Mouse (Mus musculus): Measurements from ENCODE around the gene Phkg1. TPM values are rescaled to one million over a fixed set of nuclear protein-coding genes. Genes with fewer than 3 reads are reported as not detected.
"Not testable (repeated sequence)": the region's sequence is repeated elsewhere in the genome, so short reads cannot be mapped to it uniquely, and the experiment has no call there.

The Phkg1 gene
- total RNA-seq (2021) = 10 to 100 TPM in 1 of 2 experiments, 1 to 10 TPM in 1; 8.5 to 15.3 TPM
- long read RNA-seq, experiment 1, transcript Phkg1-201 (10 exons, 2,374 nt) = major isoform, 7 of 10 reads
- long read RNA-seq, experiment 1, partial matches to known transcripts = 2 of 10 reads
- long read RNA-seq, experiment 1, other reads (novel, unspliced or antisense) = 1 of 10 reads
- long read RNA-seq, experiment 2, transcript Phkg1-201 (10 exons, 2,374 nt) = major isoform, 5 of 9 reads
- long read RNA-seq, experiment 2, partial matches to known transcripts = 0 of 9 reads
- long read RNA-seq, experiment 2, other reads (novel, unspliced or antisense) = 4 of 9 reads

DNA sequence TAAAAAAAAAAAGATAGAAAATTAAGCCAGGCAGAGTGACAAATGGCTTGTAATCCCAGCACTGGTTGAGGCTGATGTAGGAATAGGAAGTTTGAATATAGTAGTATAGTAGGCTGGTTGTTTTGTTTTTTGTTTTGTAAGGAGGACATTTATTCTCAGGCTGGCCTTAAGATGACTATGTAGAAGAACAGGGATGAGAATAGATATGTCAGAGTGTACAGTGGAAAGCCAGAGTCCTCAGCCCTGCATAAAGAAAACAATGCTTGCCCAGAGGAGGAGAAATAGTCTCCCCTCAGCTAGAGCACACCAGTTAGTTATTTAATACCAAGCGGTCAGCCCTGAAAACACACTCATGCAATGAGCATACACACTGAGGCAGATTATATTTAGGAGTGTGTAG lies at the start of gene Phkg1:
TSS of gene Phkg1 (minus strand) at position 101 of the 400 bp plus-strand sequence.
- intact Hi-C loops (cut with DNase I) = no loop called here
- no peak for DNase-seq

DNA sequence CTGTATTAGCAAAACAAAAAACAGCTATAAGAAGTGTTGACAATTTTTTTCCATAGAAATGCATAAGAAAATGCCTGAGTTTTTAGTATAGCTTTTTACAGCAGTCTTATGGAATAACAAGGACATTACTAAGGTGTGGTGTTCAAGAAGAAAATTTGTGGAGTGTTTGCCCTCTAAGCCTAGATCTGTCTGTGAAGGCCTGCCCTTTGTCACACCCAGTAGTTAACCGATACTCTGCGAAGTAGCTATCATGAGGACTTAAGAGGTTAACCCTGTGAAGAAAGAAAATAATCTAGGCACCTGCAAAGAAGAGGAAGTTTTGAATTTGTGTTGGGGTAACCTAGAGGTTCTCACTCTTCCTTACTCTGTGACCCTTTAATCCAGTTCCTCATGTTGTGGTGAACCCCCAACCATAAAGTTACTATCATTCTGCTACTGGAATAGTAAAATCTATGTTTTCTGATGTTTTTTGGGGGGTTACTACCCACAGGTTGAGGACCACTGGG lies 49.2 kb upstream of the Phkg1 start:
- no peak for DNase-seq
- intact Hi-C loops (cut with DNase I) = no loop called here

DNA sequence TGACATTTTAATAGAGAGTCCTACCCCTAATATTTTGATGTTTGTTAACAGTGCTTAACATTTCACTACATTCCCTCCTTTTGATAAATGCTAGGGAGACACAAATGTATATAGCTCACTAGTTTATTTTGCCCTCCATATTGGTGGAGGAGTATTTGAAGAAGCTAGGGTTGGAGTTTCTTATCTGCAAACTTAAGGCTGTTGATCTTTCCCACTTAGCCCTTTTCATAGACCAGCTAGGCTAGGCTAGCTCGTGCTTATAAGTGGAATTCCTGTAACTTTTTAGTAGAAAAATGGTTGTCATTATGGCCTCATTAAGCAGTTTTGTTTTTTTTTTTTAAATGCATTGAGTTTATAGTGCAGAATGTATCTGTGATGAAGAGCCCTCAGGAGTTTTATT lies 45.1 kb upstream of the Phkg1 start:
- intact Hi-C loops (cut with DNase I) = no loop called here

DNA sequence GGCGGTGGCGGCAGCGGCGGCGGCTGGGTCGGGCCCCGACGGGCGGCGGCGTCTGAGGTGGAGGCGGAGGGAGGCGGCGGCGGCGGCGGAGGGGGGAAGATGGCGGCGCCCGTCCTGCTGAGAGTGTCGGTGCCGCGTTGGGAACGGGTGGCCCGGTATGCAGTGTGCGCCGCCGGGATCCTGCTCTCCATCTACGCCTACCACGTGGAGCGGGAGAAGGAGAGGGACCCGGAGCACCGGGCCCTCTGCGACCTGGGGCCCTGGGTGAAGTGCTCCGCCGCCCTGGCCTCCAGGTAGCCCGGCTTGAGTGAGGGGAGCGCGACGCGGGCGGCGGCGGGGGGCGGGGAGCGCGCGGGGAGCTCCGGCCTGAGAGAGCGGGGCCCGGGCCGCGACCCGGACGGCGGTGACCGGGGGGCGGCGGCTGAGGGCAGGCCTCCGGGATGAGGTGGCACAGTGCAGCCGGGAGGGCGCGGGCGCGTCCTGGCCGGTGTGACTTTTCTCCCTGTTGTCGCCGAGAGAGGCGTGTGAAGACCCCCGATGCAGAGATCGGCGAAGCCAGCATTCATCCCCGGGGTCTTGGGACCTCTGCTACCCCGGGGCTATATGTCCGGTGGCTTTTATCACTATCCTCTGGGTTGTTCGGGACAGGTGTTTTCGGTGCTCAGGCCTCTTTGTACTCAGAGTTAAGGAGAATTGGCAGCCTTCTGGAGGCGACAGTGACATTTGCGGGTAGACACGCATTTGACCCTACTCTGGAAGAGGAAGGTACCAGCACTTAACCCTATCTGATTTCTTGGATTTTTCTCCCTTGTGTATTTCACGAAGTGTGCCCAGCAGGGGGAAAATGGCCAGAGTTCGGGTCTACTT lies 44.0 kb upstream of the Phkg1 start:
- DNase-seq = peak; percentile 37 to 56
- intact Hi-C loops (cut with DNase I) = not testable (repeated sequence)

More for the DNA sequence above, 45.1 kb upstream of the Phkg1 start:
- DNase-seq = no peak

DNA sequence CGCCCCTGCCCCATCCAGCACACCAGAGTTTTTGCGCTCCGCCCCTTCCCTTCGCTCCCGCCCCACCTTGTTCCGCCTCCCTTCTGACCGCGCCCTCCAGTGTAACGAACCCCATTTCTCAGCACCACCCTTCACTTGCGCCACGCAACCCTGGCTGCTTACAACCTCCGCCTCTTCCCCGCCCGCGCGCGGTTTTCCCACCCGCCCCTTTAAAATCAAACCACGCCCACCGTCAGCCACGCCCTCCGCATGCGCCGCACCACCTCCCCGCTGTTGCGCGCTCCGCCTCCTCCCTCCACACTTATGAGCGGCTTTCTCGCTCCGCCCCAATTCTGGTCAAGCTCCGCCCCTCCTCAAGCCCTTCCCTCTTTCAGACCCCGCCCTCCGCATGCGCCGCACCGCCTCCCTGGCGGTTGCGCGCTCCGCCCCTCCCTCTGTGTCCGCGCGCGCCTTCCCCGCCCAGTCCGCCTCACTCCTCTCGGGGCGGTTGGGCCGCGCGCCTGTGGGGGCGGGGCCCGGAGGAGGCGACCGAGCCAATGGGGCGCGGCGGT lies 43.2 kb upstream of the Phkg1 start, which contains the start of gene Vkorc1l1:
TSS of gene Vkorc1l1 (plus strand) at position 476 of the 551 bp plus-strand sequence.
- intact Hi-C loops (cut with DNase I) = no loop called here
- DNase-seq = peak; percentile 99

DNA sequence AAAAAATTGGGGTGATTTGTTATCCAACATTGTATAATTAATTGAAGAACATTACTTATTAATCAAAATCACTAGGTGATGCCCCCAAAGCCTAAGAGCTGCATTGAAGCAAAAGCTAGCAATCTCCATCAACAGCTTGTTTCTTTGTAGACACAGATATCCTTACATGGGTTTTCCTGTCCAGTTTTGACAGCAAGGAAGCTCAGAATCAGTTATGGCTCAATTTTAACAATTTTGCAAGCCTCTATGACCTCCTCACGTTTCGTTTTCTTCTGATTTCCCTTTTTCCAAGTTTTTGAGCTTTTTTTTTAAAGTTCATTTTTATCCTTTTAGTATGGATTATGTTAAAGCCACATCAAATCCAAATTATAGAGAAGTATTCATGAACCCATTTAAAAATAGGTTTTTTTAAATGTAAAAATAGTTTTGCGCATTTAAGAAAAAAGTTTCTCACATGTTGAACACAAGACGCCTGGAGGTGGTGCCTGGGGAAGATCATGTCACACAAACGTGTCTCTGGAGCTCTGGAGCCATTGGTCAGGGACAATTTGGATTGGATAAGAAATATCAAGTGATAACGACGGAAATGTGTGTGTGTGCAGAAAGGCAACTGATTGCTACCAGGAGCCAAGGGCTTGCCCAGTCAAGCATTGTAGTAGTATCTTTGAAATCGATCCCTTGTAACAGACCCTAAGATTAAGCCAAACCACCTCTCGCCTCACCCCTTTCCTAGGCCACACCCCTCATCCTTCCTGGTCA lies 42.6 kb upstream of the Phkg1 start:
- DNase-seq = no peak
- intact Hi-C loops (cut with DNase I) = no loop called here

DNA sequence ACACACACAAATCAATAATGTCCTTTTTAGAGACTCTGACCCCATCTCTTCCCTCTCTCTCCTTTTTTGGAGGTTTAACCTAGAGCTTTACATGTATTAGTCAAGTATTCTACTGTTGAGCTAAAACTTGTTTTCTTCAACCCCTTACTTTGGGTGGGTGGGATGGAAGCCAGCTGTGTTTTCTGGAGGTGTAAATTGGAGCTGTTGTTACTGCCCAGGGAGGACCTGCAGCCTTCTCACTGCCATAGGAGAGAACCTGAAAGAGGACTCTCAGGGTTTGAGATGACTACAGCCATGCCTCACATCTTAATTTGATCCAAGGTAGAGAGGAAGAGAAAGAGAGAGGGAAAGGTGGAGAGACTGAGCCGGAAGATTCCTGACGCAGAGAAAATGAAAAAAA lies 41.9 kb upstream of the Phkg1 start:
- intact Hi-C loops (cut with DNase I) = no loop called here
- DNase-seq = no peak

DNA sequence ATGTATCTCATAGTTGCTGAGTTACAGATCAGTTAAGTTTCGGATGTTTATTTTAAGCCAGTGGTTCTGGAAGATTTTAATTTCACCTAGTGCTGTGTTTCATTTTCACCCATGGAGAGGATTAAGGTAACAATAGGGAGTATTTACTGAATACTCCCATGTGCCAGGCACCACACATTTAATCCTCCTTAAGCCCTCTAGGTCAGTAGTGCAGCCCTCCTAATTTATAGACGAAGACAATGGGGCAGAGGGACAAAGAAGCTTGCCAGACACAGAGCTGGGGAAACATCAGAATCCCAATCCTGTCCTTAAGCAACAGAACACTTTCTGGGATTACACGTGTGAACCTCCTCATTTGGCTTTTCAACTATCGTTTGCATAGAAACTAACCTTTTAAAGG lies 38.6 kb upstream of the Phkg1 start:
- intact Hi-C loops (cut with DNase I) = no loop called here
- no peak for DNase-seq

DNA sequence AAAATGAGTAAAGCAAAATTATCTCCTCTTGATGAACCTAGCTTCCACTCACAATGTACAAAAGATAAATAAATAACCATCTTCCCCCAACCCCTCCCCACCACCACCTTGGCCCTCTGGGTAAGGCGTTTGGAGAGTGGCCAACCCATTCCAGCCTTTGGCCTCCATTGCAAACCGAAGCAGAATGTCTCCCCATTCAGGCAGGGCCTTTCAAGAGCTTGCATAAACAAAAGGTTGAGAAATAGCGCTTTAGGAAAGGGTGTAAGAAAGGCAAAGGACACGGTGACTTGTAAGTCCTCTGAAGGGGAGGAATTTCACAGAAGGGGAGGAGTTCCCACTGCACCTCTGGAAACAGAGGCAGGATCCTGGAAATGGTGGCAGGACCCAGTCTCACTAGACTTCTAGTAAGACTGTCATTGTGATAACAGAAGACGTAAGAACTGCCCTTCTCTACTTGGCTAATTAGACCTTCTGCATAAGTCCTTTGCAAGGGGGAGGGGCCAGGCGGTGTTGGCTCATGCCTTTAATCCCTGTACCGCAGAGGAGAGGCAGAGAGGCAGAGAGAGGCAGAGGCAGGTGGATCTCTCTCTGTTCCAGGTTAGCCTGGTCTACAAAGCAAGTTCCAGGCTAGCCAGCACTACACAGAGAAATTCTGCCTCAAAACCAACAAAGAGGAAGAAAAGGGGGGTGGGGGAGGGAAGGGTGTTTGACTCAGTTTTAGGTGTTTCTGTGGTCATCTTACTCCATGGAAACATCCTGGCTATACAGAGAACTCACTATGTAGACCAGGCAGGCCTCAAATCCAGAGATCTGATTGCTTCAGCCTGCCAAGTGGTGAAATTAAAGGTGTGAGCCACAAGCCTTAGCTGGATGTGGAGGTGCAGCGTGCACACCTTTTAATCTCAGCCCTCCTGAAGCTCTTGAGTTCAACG lies 31.8 kb upstream of the Phkg1 start:
- intact Hi-C loops (cut with DNase I) = no loop called here
- DNase-seq = no peak

DNA sequence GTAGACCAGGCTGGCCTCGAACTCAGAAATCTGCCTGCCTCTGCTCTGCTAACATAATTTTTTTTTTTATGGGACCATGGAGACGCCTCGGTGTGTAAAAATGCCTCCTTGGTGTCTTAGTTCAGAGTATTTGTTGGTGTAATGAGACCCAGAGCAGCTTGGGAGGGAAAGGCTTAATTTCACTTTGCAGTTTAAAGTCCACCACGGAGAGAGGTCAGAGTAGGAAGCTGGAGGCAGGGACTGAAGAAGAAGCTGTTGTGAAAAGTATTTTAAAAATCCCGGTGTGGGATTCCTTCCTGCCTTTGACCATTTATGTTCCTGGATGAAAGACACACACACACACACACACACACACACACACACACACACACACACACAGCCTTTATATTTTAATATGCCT lies 27.6 kb upstream of the Phkg1 start:
- no peak for DNase-seq
- intact Hi-C loops (cut with DNase I) = no loop called here

DNA sequence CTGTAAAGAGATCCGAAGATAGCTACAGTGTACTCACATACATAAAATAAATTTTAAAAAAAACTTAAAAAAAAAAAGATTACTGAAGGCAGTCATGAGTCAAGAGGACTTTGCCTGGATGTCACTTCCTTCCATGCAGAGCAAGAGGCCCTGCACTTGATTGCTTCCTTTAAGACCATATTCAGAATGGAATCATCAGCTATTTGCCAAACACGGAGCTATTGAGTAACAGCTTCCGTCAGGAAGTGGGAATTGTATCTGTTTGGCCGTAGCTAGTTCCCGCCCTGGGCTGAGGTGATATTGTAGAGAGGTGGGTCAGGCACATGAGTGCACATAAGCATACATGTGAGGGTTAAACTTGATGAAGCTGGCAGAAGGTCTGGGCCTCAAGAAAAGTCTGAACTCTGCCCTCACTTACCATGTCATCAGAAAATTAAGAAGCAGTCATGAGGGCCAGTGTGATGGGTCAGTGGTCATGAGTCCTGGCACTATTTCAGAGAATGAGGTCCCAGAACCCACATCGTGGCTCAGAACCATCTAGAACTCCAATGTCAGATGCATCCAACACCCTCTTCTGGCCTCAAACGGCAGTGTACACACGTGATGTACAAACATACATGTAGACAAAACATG lies 26.6 kb upstream of the Phkg1 start:
- intact Hi-C loops (cut with DNase I) = no loop called here
- DNase-seq = no peak

DNA sequence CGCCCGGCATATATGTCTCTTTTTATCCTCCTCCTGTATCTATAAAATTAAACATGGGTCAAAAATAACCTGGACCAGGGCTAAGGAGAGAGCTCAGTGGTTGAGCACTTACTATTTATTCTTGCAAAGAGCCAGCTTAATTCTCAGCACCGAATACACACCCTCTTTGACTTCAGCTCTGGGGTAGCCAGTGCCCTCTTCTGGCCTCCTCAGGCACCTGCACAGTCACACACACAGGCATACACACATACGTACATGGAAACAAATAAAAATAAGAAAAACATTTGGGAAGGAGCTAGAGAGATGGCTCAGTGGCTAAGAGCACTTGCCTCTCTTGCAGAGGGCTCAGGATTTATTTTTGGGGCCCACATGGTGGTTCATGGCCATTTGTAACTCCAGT lies 23.6 kb upstream of the Phkg1 start:
- intact Hi-C loops (cut with DNase I) = no loop called here

DNA sequence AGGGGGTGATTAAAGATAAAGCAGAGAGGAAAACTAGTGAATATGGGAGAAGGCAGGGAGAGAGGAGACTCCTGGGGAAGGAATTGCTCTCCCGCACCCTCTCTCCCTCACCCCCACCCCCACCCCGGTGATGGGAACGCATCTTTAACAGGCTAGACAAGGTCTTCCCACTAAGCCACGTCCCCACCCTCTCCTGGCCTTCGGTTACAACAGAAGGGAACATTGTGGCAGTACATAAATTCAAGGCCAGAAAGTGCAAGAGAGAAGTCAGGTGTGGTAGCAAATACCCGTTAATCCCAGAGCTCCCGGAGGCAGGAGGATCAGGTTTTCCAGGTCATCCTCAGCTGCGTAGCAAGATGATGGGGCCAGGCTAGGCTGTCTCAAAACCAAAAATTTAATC lies 21.0 kb upstream of the Phkg1 start:
- intact Hi-C loops (cut with DNase I) = loop anchor here (10.0 kb wide), 1 partner anchor 245 kb away; no protein-coding TSS in a partner anchor
- DNase-seq = no peak

More for the DNA sequence above, 23.6 kb upstream of the Phkg1 start:
- no peak for DNase-seq

DNA sequence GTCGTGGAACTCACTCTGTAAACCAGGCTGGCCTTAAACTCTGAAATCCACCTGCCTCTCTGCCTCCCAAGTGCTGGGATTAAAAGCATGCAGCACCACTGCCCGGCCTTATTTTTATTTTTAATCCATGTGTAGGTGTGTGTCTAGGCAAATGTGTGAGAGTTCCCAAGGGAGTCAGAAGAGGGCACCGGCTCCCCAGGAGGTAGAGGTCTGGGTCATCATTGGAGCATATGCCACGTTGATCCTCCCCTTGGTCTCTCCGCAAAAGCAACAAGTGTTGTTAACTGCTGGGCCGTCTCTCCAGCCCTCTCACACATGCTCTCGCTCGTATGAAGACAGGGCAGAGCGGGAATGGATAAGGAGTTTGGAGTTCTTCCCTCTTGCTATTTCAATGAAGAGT lies 20.4 kb upstream of the Phkg1 start:
- intact Hi-C loops (cut with DNase I) = loop anchor here (10.0 kb wide), 1 partner anchor 246 kb away; no protein-coding TSS in a partner anchor
- DNase-seq = no peak

DNA sequence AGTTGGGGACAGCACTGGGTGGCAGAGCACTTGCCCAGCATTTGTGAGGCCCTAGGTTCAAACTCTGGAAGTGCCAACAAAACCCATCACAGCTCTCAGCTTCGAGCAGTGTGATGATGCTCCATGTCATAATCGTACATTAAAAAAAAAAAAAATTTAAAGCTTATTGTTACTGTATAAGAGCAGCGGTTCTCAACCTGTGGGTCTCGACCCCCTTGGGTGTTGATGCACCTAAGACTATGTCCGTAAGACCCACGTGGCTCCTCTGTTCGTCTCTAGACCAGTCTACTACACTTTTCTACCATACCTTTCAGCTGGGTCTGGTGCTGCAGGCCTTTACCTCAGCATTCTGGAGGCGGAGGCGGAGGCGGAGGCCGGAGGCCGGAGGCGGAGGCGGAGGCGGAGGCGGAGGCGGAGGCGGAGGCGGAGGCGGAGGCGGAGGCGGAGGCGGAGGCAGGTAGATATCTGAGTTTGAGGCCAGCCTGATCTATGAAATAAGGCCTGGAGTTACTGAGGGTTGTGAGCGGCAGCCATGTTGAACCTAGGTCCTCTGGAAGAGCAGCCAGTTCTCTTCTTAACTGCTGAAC lies 19.8 kb upstream of the Phkg1 start:
- DNase-seq = no peak
- intact Hi-C loops (cut with DNase I) = loop anchor here (10.0 kb wide), 1 partner anchor 247 kb away; no protein-coding TSS in a partner anchor

DNA sequence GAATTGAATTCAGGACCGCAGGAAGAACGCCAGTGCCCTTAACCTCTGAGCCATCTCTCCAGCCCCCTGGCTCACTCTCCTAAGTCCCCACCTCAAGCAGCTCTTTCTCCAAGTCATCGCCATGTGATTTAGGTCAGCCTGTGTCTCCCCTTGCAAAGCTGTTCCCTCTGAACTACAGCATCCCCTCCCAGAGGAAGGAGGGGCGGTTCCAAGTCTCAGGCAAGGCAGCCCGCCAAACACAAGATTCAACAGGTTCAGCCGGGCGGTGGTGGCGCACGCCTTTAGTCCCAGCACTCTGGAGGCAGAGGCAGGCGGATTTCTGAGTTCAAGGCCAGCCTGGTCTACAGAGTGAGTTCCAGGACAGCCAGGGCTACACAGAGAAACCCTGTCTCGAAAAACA lies 17.1 kb upstream of the Phkg1 start:
- intact Hi-C loops (cut with DNase I) = loop anchor here (10.0 kb wide), 1 partner anchor 249 kb away; no protein-coding TSS in a partner anchor
- not testable (repeated sequence) for DNase-seq

DNA sequence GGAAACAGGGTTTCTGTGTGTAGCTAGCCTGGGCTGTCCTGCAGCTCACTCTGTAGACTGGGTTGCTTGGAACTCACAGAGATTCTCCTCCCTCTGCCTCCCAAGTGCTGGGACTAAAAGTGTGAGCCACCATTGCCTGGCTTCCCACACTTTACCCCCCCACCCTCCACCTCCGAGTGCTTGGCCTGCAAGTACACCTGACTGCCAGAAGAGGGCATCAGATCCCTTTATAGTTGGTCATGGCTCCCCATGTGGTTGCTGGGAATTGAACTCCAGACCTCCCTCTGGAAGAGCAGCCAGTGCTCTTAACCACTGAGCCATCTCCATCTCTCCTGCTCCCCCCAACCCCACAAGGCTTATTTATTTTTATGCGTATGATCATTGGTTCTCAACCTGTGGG lies 15.7 kb upstream of the Phkg1 start:
- peak in 1 of 2 experiments; percentile 19 for DNase-seq
- intact Hi-C loops (cut with DNase I) = loop anchor here (10.0 kb wide), 1 partner anchor 251 kb away; no protein-coding TSS in a partner anchor

DNA sequence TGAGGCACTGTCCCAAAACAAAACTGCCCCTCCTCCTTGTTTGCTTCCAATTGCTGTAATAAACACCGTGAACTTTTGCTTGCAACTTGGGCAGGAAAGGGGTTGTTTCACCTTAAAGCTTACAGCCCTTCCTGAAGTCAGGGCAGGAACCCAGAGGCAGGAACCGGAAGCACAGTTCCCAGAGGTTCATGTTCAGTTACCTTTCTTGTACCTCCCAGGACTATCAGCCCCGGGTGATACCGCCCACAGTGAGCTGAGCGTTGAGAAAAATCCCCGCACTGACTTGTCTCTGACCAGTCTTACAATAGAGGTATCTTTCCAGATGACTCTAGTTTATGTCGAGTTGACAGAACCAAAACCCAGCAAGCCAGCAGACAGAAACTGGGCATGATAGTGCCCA lies 11.2 kb upstream of the Phkg1 start:
- intact Hi-C loops (cut with DNase I) = no loop called here

More for the DNA sequence above, 11.2 kb upstream of the Phkg1 start:
- DNase-seq = no peak
